Mouse (Mus musculus): ENCODE data around the gene Acbd6.

Gene Acbd6

DNA sequence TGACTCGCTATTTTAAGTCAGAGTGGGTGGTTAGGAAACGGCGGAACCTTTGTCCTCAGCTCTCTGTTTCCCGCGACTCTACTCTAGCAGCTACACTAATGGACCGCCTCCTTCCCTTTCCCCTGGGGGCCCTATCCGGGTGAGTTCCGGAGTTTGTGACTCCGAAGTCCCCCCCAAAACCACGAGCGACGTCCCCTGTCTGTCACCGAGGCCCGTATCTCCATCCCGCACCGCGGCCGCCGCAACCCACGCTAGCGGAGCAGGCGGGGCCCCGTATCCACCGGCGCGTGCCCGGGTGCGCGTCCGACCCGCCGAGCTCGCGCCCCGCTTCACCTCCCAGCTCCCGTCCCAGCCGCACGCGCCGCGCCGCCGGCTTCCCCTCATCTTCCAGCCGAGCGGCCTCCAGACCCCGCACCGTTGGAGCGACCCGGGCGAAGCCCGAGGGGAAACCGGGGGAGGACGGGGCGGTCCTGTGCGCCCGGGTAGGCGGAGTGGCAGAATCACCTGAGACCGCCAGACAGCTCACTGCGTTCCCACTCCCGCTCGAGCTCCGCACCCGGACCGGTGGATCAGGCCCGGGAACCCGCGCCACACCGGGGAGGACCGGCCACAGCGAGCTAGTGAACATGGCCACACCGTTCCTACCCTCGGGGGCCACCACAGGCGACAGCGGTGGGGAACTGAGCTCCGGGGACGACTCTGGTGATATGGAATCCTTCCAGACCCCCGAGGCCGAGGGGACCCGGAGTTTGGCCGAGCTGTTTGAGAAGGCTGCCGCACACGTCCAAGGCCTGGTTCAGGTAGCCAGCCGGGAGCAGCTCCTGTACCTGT, at the start of gene Acbd6:
Gene Acbd6, plus strand, starts transcription at position 109 of the 831 bp plus-strand sequence.
- DNase-seq (ENCODE audit: low spot score in 2 of 2): peak; percentile 89 to 91

DNA sequence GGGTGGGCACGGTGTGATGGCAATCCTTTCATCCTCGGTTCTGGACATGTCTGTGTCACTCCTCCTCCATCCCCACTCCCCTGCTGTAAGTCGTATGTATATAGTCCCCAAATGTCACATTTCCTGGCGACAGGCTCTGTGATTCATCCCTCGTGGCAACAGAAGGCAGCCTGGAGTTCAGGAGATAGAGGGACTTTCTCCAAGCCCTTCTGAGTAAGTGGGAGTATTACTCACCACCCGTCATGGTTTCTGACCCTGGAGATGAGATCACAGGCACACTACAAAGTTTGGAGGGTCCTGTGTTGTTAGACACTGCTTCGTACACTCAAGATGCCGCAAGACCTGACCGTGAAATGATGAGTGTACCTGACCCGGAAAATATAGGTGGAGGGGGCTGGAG, 47.7 kb upstream of the Acbd6 start:
- DNase-seq (ENCODE audit: low spot score in 2 of 2): no peak

DNA sequence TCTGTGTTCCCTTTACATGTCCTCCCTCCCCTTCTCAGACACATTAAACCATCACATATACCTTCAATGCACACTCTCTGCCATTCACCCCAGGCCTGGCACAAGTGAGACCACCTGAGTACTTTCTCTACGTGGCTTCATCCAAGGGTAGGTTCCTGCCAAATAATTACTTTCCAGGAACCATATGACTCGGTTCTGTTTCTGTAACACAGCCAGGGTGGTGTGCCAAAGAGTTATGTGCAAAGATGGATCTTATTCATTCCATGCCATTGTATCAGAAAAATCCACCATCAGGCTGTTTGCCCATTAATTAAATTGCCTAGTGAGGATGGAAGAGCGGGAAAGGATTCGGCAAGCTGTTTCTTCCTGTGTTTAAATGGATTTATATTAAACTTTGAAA, 42.1 kb upstream of the Acbd6 start:
- DNase-seq (ENCODE audit: low spot score in 2 of 2): no peak

DNA sequence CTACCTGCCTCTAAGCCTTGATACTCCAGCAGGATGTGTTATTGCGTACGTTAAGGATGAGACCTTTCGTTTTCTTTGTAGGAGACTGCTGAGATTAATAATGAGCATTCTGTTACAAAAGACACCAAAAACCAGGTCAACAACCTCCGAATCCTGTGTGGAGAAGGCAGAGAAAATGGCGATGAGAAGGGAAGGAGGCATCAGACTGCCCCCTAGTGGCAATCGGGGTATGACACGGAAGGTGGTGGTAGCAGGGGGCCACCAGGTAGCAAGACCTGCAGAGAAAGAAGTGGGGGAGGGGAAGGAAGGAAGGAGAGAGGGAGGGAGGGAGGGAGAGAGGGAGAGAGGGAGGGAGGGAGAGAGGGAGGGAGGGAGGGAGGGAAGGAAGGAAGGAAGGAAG, 41.3 kb upstream of the Acbd6 start:
- peak; percentile 53 to 67 for DNase-seq (ENCODE audit: low spot score in 2 of 2)

DNA sequence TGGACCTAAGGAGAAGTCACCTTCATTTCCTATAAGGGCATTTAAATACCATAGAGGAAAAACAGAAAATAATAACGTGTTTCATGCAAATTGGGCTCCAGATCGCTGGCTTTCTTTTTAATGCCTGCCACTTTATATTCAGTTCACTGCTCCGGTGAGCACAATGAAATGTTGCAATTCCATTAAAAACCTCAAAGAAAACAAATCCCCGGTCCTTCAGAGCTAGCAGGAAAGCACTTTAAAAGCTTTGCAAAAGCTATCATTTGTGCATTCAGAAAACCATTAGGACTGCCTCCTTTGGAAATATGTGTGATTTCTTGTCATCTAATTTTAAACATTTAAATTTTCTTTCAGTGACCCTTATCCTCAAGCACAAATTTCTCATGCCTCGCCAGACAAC, 40.9 kb upstream of the Acbd6 start:
- DNase-seq (ENCODE audit: low spot score in 2 of 2): no peak

DNA sequence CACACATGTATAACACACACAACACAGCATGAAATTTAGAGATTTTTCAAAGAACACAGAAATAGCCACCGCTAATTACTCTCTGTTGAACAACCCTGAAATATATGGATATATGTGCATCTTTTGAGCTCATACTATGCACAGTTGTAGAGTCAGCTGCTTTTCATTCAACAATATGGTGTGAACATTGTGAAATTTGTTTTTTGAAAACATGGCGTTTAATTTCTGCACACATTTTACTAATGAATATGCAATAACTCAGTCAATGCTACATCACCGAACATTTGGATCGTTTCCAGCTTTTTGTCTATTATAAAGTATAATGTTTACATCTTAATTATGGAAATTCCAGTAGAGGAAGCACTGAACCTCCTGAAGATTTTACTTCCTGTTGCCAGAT, 37.6 kb upstream of the Acbd6 start:
- no peak for DNase-seq (ENCODE audit: low spot score in 2 of 2)

DNA sequence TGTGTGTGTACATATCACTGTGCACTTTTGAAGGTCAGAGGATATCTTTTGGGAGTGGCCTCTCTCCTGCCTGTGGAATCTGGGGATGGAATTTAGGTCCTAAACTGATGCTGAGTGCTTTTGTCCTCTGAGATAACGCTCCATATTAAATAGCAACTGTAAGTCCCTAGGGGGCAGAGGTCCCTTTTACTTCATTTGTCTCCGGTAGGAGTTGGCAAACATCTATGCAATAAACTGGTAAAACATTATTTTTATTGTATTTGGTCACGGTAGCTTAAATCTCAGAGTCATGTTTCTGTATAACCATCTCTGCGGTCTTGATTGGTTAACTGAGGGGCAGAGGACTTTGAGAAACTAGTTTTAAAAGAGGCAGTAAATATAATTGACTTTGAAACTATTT, 35.4 kb upstream of the Acbd6 start:
- DNase-seq (ENCODE audit: low spot score in 2 of 2): no peak

DNA sequence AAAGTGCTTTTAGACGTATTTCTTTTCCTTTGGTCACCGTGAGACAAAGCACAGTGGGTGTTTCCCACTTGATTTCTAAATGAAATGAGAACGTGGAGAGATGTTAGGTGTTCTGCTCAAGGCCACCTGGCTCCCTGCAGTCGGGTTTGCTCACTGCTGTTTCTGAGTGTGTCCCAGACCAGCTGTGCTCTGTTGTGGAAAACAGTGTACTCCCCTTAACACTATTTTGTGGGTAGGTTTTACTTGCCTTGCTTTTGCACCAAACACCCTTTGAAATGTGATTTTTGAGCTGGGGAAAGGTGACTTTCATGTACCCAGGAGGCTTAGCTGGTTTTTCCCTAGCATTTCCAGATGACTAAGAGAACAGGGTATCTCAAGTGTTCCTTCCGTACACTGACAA, 31.7 kb upstream of the Acbd6 start:
- DNase-seq (ENCODE audit: low spot score in 2 of 2): no peak

DNA sequence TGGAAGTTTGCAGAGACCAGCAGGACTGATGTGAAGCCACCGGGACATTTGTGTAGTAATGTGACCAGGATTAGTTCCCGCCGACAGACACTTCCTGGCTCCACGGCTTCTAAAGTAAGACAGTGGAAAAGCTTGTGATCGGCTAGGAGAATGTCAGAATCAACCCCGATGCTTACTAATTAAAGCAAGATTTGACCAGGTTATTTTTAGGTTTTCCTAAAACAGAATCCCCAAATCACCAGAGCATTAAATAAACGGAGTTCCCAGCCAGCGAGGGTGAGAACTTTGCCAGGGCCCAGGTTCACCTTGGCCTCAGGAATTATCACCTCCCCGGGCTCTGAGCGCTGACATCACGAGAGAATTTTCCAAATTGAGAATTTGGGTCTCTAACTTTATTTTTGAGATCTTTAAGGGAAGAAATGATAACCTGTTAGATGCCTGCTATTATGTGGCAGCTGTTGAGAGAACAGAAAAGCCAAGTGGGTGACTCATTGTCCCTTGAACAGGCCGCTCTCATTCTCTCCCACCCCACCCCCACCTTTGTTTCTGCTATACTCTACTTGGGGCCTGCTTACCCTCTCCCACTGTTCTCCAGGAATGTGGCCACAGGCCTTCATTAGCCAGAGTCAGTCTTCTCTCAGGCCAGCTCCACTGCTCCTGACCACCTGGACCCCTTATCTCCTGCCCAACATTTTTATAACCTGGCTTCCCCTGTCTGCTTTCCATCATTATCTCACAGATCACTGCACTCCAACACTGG, 30.7 kb upstream of the Acbd6 start:
- DNase-seq (ENCODE audit: low spot score in 2 of 2): no peak

DNA sequence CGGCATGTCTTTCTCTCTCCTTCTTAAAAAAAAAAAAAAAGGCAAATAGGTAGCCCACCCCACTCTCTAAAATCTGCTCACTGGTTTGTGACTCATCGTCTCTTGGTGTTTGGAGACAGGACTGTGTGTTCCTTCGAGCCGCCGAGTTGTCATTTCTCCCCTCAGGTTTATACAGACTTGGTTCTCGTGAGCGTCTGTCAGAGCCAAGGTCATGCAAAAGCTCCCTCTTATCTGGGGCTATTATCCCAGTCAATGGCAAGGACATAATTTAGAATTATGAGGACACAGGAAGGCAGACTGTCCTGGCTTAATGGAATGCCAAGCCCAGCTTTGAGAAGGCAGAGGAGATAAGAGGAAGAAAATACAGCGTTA, 30.1 kb upstream of the Acbd6 start:
- no peak for DNase-seq (ENCODE audit: low spot score in 2 of 2)

DNA sequence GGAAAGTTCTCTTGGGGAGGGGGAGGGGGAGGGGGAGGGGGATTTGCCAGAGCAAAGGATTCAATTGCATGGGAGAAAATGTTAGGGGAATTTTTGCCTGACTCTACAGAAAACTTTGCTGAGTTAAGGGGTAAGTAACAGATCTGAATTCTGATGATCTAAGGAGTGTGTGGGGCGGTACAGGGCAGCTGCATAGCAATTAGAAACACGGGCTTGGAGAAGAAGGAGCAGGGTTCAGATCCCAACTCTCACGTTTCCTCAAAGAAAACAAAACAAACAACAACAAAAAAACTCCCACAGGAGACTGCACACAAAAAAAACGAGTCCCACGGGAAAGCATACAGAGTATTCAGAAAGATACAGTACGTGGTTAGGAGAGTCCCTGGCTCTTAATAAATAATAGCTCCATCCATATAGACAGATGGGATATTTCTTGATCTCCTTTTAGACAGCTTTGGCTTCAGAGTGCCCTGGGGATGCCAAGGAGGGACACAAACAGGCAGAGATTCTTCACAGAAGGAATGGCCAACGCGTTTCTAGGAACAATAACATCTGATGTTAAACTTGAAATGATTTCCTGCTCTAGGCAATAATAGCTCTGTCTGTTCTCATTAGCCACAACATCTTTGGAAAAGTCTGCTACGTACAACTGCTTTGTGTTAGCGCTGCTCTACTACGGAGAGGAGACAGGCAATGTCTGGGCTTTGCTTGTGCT, 29.4 kb upstream of the Acbd6 start:
- no peak for DNase-seq (ENCODE audit: low spot score in 2 of 2)

DNA sequence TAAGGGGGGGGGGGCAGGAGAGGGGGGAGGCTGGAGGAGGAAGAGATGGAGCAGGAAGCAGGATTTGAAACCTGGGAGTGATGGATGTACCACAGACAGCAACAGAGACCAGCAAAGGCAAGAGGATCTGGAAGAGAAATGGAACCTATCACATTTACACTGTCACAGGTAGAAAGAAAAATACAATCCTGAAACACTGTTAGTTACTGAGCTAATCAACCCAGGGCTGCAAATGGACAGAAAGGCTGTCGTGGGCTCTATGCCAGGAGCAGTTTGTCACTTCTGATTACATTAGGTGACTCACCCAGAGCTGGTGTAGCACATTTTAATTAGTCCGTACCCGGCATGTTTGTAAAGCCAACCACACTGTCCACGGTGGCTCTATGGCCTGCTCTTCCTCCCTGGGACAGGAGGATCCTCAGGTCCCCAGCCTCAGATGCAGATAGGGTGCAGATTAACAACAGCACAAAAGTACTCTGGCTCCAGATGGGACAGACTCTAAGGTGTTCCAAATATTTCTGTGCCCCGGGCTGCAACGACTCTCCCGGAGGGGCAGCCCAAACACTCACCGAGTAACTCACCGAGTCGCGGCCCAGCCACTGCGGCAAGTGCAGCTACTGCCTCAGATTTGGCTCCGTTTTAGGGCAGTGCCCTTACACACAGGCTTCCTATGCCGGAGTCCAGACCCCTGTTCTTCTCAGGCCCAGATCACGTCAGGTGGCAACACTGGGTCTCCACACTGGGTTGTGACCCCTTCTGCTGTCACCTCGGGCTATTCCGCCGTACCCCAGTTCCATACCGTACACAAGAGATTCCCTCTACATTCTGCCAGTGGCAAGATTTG, 28.6 kb upstream of the Acbd6 start:
- DNase-seq (ENCODE audit: low spot score in 2 of 2): no peak

DNA sequence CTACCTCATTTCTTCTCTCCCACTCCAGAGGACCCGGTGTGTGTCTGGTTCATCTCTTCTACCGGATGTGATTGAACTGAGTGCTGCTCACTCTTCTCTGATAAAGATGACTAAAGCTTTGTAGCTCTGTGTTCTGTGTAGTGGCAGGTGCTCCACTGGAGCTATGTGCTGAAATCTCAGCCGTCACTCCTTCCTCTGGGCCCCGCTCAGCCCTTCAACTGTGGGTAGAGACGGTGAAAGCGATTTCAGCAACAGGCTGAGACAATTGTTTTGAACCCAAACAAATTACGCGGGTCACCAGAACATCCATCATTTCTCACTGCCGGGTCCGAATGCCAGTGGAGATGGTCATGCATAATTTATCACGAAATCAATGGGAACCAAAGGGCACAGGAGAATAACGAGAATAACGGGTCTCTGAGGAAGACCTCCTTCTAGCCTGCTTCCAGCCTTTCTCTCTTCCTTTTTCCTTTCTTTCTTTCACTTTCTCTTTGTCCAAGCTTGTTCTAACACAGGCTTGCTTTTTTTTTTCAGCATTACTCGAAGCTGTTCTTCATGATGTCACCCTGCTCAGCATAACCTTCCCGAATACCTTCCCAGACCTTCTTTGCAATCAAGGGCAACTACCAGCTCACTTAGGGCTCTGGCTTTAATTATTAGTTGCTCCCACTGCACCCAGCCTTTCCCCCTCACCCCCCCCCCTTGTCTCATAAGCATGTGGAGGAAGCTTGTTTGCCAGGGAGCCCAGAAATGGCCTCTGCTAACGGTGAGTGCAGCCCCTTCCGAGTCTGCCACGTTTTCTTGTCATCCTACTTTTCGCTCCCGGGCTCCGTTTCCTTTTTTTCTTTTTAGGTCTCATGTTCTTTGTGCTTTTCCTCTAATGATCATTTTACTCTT, 27.1 kb upstream of the Acbd6 start:
- DNase-seq (ENCODE audit: low spot score in 2 of 2): no peak

DNA sequence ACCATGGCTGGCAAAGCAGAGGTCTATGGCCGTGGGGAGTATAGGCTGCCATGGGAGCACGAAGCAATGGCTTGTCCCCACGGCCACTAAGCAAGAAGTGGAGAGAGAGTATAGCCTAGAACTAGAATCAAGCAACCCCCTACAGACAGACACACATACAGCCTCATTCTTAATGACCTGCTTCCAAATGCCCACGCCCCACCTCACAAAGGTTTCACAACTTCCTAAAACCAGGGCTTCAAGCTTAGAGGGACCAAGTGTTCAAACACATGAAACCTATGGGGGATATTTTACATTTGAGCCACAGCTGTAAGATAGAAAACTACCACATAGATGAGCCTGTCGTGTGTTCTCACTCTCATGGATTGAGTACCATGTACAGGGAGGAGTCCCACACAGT, 25.5 kb upstream of the Acbd6 start:
- no peak for DNase-seq (ENCODE audit: low spot score in 2 of 2)

DNA sequence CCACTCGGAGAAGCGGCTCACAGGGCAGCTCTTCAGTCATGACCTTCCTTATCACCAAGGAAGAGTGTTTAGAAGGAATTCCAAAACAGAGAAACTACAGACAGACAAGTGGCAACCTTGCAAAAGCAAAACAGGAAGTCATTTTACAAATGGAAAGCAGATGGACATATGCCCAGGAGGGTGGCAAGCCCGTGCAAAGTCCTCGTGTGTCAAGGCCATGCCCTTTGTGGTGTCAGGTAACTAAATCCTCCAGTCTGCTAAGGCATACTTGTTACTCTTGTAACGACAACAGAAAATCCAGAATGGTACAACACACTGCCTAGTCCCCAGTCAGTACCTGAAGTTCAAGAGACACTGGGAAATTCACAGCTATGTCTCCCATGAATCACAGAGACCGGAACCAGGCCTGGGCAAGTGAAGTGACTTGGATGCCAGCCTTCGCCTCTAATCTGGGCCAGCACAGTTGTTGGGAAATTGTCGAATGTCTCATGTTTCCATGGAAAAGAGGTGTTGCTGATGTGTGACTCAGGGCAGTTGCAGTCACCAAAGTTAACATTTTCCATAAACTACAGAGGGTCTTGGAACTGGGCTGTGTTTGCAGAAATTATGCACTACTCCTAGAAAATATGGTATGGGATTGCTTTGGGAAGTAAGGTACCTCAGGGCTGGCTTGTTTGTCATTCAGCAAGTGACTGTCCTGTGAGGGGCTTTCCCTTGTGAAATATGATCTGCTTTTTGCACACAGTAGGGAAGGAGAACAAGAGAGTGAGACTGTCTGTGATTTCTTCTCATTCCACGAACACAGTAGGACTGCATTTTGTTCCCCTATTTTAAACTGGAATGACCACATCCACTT, 24.9 kb upstream of the Acbd6 start:
- no peak for DNase-seq (ENCODE audit: low spot score in 2 of 2)

DNA sequence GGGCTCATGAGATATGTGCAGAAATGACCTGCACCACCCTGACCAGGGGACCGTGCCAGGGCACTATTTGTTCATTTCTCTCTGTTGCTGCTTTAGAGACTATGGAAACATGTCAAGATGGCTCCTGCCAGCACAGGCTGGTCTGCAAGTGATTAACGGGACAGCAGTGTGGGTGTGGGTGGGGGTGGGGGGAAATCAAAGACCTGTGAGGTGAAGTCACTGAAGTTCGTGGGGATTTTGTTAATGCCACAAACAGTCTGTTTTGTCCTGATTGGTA, 24.3 kb upstream of the Acbd6 start:
- DNase-seq (ENCODE audit: low spot score in 2 of 2): no peak

DNA sequence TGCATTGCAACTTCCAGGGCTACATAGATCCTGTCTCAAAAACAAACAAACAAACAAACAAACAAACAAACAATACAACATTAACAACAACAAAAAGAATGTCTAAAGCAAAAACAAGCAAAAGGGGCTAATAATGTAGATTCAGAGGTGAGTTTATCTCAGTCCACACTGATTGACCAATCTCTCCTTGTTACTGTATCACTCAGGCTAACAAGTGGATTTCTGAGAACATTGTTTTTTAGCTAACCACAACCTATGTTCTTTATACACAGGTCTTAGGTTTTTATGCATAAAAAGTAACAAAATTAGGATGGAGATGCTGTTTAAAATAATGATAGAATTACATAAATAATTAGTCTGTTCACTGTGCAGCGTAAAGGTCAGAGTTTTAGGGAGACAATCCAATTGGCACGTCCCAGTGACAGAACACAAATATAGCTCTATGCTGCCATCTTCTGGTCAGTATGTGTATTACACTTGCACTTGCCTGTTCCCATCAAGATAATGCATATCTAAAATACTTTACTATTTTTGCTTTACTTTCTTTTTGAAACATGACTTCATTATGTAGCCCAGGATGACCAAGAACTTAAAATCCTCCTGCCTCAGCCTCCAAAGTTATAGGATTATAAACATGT, 20.8 kb upstream of the Acbd6 start:
- DNase-seq (ENCODE audit: low spot score in 2 of 2): peak; percentile 59

DNA sequence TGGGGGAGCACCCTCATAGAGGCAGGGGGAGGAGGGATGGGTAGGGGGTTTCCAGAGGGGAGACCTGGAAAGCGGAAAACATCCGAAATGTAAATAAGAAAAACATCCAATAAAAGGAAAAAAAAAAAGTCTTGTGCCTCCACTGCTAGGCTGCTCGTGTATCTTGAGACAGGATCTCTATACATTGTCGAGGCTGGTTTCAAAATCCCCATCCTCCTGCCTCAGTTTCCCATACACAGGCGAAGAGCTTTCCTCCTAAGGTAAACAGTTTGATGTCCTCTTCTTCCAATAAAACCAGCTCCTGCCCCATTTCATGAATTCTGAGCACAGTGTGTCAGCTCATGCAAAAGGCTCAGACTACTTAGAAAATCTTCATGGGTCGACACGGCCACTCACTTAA, 19.9 kb upstream of the Acbd6 start:
- no peak for DNase-seq (ENCODE audit: low spot score in 2 of 2)

DNA sequence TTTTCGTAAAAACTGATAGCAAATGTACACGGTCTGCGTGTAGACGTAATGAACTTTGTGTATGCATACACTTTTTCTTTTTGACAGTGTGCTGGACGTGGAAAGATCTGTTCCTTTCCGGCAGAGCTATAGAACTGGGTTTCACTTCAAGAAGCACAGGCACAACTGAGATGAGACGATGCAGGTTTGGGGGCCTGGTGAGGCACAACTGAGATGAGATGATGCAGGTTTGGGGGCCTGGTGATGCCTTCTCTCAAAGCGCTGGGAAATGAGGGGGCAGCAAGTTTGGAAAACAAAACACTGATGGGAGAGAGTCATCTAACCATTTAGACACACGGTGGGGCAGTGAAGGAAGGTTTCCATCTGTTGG, 293 bp upstream of the Acbd6 start:
- no peak for DNase-seq (ENCODE audit: low spot score in 2 of 2)

DNA sequence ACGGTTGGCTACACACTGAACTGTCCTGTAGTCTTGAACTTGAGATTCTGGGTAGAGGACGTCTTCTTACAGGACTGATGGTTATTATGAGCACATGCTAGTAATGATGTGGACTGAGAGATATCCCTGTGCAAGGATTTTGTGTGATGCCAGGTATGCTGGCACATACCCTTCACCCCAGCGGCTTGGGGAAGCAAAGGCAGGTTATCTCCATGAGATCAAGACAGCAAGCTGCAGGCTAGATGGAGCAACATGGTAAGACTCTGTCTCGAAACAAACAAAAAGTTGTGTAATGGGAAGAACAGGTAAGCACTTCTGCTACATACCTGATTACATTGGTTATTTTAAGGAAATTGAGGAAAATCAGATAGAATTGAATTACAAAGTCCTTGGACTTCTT, 2.1 kb downstream of the Acbd6 start:
- no peak for DNase-seq (ENCODE audit: low spot score in 2 of 2)

Measured in right cerebral cortex, postnatal 10 days (tissue).